Comparison of ENCODE assay signal across 16 mouse cellular contexts in genomic region chr17:56206276-56206884, GRCm38 (mm10). TPM values are rescaled to one million over a fixed set of nuclear protein-coding genes. Genes with fewer than 3 reads are reported as not detected.
DNase-seq lines count a peak whose midpoint lies in the region; ATAC-seq and TF ChIP-seq lines count a peak whose summit lies in the region.
"Had no signal": no experiment of that assay in that cellular context is flagged by ENCODE, and none has a peak within 500 bp of the region (broad histone marks: within the 10 kb centered on the region; RNA-seq: fewer than 3 reads in every experiment).

No protein-coding gene starts in this region.

- peaks cover 7% of the 10 kb centered on the region; the same call in 1 of the 2 replicates for H3K4me1 ChIP-seq in kidney, embryonic 15.5 days
- H3K4me1 ChIP-seq in liver, embryonic 12.5 days = peaks cover 11% of the 10 kb centered on the region
- no peaks in the 10 kb centered on the region; the same call in 1 of the 2 replicates for H3K4me1 ChIP-seq in lung, embryonic 16.5 days (replicated peaks; ENCODE audit: control insufficient read depth, insufficient read depth, low read length)
- no peaks in the 10 kb centered on the region for H3K4me1 ChIP-seq in stomach, postnatal 0 days (replicated peaks; ENCODE audit: control insufficient read depth, insufficient read depth)
- no peaks in the 10 kb centered on the region for H3K4me1 ChIP-seq in hindbrain, embryonic 13.5 days (replicated peaks)
- H3K4me1 ChIP-seq: heart, embryonic 13.5 days; limb, embryonic 12.5 days had no signal

- H3K27me3 ChIP-seq in kidney, embryonic 15.5 days = no peaks in the 10 kb centered on the region
- H3K27me3 ChIP-seq in liver, embryonic 12.5 days (replicated peaks) = no peaks in the 10 kb centered on the region
- H3K27me3 ChIP-seq in lung, embryonic 16.5 days (ENCODE audit: control insufficient read depth, insufficient read depth, low read depth, low read length) = no peaks in the 10 kb centered on the region
- H3K27me3 ChIP-seq in stomach, postnatal 0 days (ENCODE audit: control insufficient read depth, insufficient read depth, low read length) = no peaks in the 10 kb centered on the region
- no peaks in the 10 kb centered on the region for H3K27me3 ChIP-seq in hindbrain, embryonic 13.5 days
- H3K27me3 ChIP-seq: heart, embryonic 13.5 days; limb, embryonic 12.5 days had no signal

- no peak overlapping the region for H3K4me3 ChIP-seq in kidney, embryonic 15.5 days (replicated peaks)
- no peak overlapping the region for H3K4me3 ChIP-seq in liver, embryonic 12.5 days
- no peak overlapping the region for H3K4me3 ChIP-seq in lung, embryonic 16.5 days (ENCODE audit: low read length)
- H3K4me3 ChIP-seq in stomach, postnatal 0 days (ENCODE audit: low read depth, low read length) = no peak overlapping the region
- H3K4me3 ChIP-seq in hindbrain, embryonic 13.5 days = no peak overlapping the region
- H3K4me3 ChIP-seq: heart, embryonic 13.5 days; limb, embryonic 12.5 days had no signal

- H3K9ac ChIP-seq in kidney, embryonic 15.5 days = no peak overlapping the region
- no peak overlapping the region for H3K9ac ChIP-seq in liver, embryonic 12.5 days
- no peak overlapping the region for H3K9ac ChIP-seq in lung, embryonic 16.5 days (ENCODE audit: low read length)
- H3K9ac ChIP-seq in stomach, postnatal 0 days (ENCODE audit: low read length) = no peak overlapping the region
- no peak overlapping the region for H3K9ac ChIP-seq in hindbrain, embryonic 13.5 days
- H3K9ac ChIP-seq: heart, embryonic 13.5 days; limb, embryonic 12.5 days had no signal

- no peak for TF ChIP-seq EP300 in stomach, postnatal 0 days (optimal IDR thresholded peaks at IDR 0.05)

- peak; percentile 68 for ATAC-seq in kidney, embryonic 15.5 days (replicated peaks; ENCODE audit: low FRiP score)
- peak; percentile 69 for ATAC-seq in liver, embryonic 12.5 days
- ATAC-seq in lung, embryonic 16.5 days (ENCODE audit: low read depth) = peak; percentile 88
- peak; percentile 93 for ATAC-seq in stomach, postnatal 0 days (ENCODE audit: low FRiP score, low TSS enrichment)
- ATAC-seq in granulocyte monocyte progenitor cell, adult 5-6 weeks (replicated peaks; ENCODE audit: poor library complexity, severe bottlenecking) = no peak
- no peak for ATAC-seq in hindbrain, embryonic 13.5 days (ENCODE audit: low FRiP score)
- ATAC-seq: activated CD4-positive, CD25-positive, alpha-beta regulatory T cell, adult 4 months; forebrain, embryonic 16.5 days had no signal

- H3K27ac ChIP-seq in kidney, embryonic 15.5 days = no peak overlapping the region
- H3K27ac ChIP-seq in liver, embryonic 12.5 days = 0 out of 2 replicates have a peak overlapping the region, but pooled peaks have one; percentile 17
- peak overlapping the region; percentile 53 for H3K27ac ChIP-seq in lung, embryonic 16.5 days (ENCODE audit: low read length)
- H3K27ac ChIP-seq in stomach, postnatal 0 days (replicated peaks) = peak overlapping the region; percentile 30; the same call in 1 of the 2 replicates
- H3K27ac ChIP-seq in hindbrain, embryonic 13.5 days = no peak overlapping the region
- H3K27ac ChIP-seq: heart, embryonic 13.5 days; limb, embryonic 12.5 days had no signal

- WGBS in kidney, embryonic 15.5 days = 85% methylated on average over 10 of the region's 10 CpGs
- WGBS in liver, embryonic 12.5 days (ENCODE audit: insufficient replicate concordance) = 81% methylated on average over 10 of the region's 10 CpGs
- WGBS in lung, embryonic 16.5 days = 59% methylated on average over 10 of the region's 10 CpGs
- 66% methylated on average over 10 of the region's 10 CpGs for WGBS in stomach, postnatal 0 days
- 91% methylated on average over 10 of the region's 10 CpGs for WGBS in hindbrain, embryonic 13.5 days

- no peaks in the 10 kb centered on the region for H3K9me3 ChIP-seq in kidney, embryonic 15.5 days (replicated peaks)
- H3K9me3 ChIP-seq in liver, embryonic 12.5 days (replicated peaks) = no peaks in the 10 kb centered on the region
- H3K9me3 ChIP-seq in lung, embryonic 16.5 days (ENCODE audit: control insufficient read depth, low read length) = no peaks in the 10 kb centered on the region
- no peaks in the 10 kb centered on the region for H3K9me3 ChIP-seq in stomach, postnatal 0 days (ENCODE audit: control insufficient read depth, low read length)
- H3K9me3 ChIP-seq in hindbrain, embryonic 13.5 days = no peaks in the 10 kb centered on the region
- H3K9me3 ChIP-seq: heart, embryonic 13.5 days; limb, embryonic 12.5 days had no signal

- peaks cover 100% of the 10 kb centered on the region for H3K36me3 ChIP-seq in kidney, embryonic 15.5 days
- H3K36me3 ChIP-seq in liver, embryonic 12.5 days = peaks cover 100% of the 10 kb centered on the region
- peaks cover 65% of the 10 kb centered on the region for H3K36me3 ChIP-seq in lung, embryonic 16.5 days (ENCODE audit: control insufficient read depth, insufficient read depth, low read length)
- H3K36me3 ChIP-seq in stomach, postnatal 0 days (ENCODE audit: control insufficient read depth, insufficient read depth, low read length) = peaks cover 44% of the 10 kb centered on the region
- H3K36me3 ChIP-seq in hindbrain, embryonic 13.5 days = peaks cover 100% of the 10 kb centered on the region

- no peak for TF ChIP-seq CTCF in stomach, postnatal 0 days (IDR thresholded peaks at IDR 0.05; ENCODE audit: low read depth)

- H3K4me2 ChIP-seq in kidney, embryonic 15.5 days = no peak overlapping the region
- no peak overlapping the region for H3K4me2 ChIP-seq in liver, embryonic 12.5 days
- H3K4me2 ChIP-seq in lung, embryonic 16.5 days (ENCODE audit: low read depth, low read length) = no peak overlapping the region
- no peak overlapping the region for H3K4me2 ChIP-seq in stomach, postnatal 0 days (replicated peaks; ENCODE audit: low read depth)
- no peak overlapping the region for H3K4me2 ChIP-seq in hindbrain, embryonic 13.5 days
- H3K4me2 ChIP-seq: heart, embryonic 13.5 days; limb, embryonic 12.5 days had no signal

- no peak for DNase-seq in kidney, postnatal 10 days
- DNase-seq in stomach, postnatal 0 days (ENCODE audit: low spot score) = peak; percentile 88
- no peak for DNase-seq in natural killer cell, adult 2 months (ENCODE audit: low spot score in 2 of 2)
- DNase-seq: cerebellum, adult 18-20 months; gastrocnemius, postnatal 25 days; kidney, adult 9 months; layer of hippocampus, adult 9-11 months had no signal

RNA-seq across cellular contexts. Expression of gene Dpp9, which starts 12.3 kb away (rescaled TPM):
- polyA plus RNA-seq in kidney, embryonic 15.5 days (2015; fragmentation: Nextera tagmentation; extraction: Ambion mirVana) = 38.9 and 43.8 TPM in 2 replicates
- polyA plus RNA-seq in liver, embryonic 12.5 days (2016; fragmentation: Nextera tagmentation; extraction: Ambion mirVana) = 27.1 and 28.5 TPM in 2 replicates
- polyA plus RNA-seq in lung, embryonic 16.5 days (2015; fragmentation: Nextera tagmentation; extraction: Ambion mirVana) = 38.7 and 41.4 TPM in 2 replicates
- polyA plus RNA-seq in stomach, postnatal 0 days (2015; fragmentation: Nextera tagmentation; extraction: Ambion mirVana) = 13.8 and 14.0 TPM in 2 replicates
- 39.7 and 46.0 TPM in 2 replicates for total RNA-seq in granulocyte monocyte progenitor cell, adult 5-6 weeks (2014; fragmentation: Nextera tagmentation)
- 14.0 and 19.6 TPM in 2 replicates for total RNA-seq in granulocyte monocyte progenitor cell, adult 5-6 weeks (2017)
- 24.5 and 26.5 TPM in 2 replicates for polyA plus RNA-seq in hindbrain, embryonic 13.5 days (2015; fragmentation: Nextera tagmentation; extraction: Ambion mirVana)

RNA-seq across cellular contexts. Expression of gene Mydgf, which starts 22.7 kb away (rescaled TPM):
- polyA plus RNA-seq in kidney, embryonic 15.5 days (2015; fragmentation: Nextera tagmentation; extraction: Ambion mirVana) = 90.7 and 96.4 TPM in 2 replicates
- polyA plus RNA-seq in liver, embryonic 12.5 days (2016; fragmentation: Nextera tagmentation; extraction: Ambion mirVana) = 66.2 and 71.0 TPM in 2 replicates
- 93.0 and 110 TPM in 2 replicates for polyA plus RNA-seq in lung, embryonic 16.5 days (2015; fragmentation: Nextera tagmentation; extraction: Ambion mirVana)
- polyA plus RNA-seq in stomach, postnatal 0 days (2015; fragmentation: Nextera tagmentation; extraction: Ambion mirVana) = 77.0 and 83.0 TPM in 2 replicates
- total RNA-seq in granulocyte monocyte progenitor cell, adult 5-6 weeks (2014; fragmentation: Nextera tagmentation) = 62.2 and 62.6 TPM in 2 replicates
- 51.1 and 54.4 TPM in 2 replicates for total RNA-seq in granulocyte monocyte progenitor cell, adult 5-6 weeks (2017)
- 69.2 and 72.6 TPM in 2 replicates for polyA plus RNA-seq in hindbrain, embryonic 13.5 days (2015; fragmentation: Nextera tagmentation; extraction: Ambion mirVana)

RNA-seq across cellular contexts. Expression of gene Tnfaip8l1, which starts 44.1 kb away (rescaled TPM):
- polyA plus RNA-seq in kidney, embryonic 15.5 days (2015; fragmentation: Nextera tagmentation; extraction: Ambion mirVana) = 11.6 and 11.9 TPM in 2 replicates
- polyA plus RNA-seq in liver, embryonic 12.5 days (2016; fragmentation: Nextera tagmentation; extraction: Ambion mirVana) = 3.7 TPM in 2 replicates
- polyA plus RNA-seq in lung, embryonic 16.5 days (2015; fragmentation: Nextera tagmentation; extraction: Ambion mirVana) = 15.5 and 17.3 TPM in 2 replicates
- 4.4 and 5.2 TPM in 2 replicates for polyA plus RNA-seq in stomach, postnatal 0 days (2015; fragmentation: Nextera tagmentation; extraction: Ambion mirVana)
- 1.0 and 1.1 TPM in 2 replicates for total RNA-seq in granulocyte monocyte progenitor cell, adult 5-6 weeks (2014; fragmentation: Nextera tagmentation)
- total RNA-seq in granulocyte monocyte progenitor cell, adult 5-6 weeks (2017) = 2.0 and 2.7 TPM in 2 replicates
- polyA plus RNA-seq in hindbrain, embryonic 13.5 days (2015; fragmentation: Nextera tagmentation; extraction: Ambion mirVana) = 7.9 and 9.2 TPM in 2 replicates

RNA-seq across cellular contexts. Expression of gene Fem1a, which starts 50.2 kb away (rescaled TPM):
- 13.1 TPM in 2 replicates for polyA plus RNA-seq in kidney, embryonic 15.5 days (2015; fragmentation: Nextera tagmentation; extraction: Ambion mirVana)
- 10.2 and 10.7 TPM in 2 replicates for polyA plus RNA-seq in liver, embryonic 12.5 days (2016; fragmentation: Nextera tagmentation; extraction: Ambion mirVana)
- polyA plus RNA-seq in lung, embryonic 16.5 days (2015; fragmentation: Nextera tagmentation; extraction: Ambion mirVana) = 11.0 and 12.1 TPM in 2 replicates
- polyA plus RNA-seq in stomach, postnatal 0 days (2015; fragmentation: Nextera tagmentation; extraction: Ambion mirVana) = 9.6 and 10.0 TPM in 2 replicates
- 16.8 and 17.3 TPM in 2 replicates for total RNA-seq in granulocyte monocyte progenitor cell, adult 5-6 weeks (2014; fragmentation: Nextera tagmentation)
- total RNA-seq in granulocyte monocyte progenitor cell, adult 5-6 weeks (2017) = 25.6 and 26.5 TPM in 2 replicates
- 18.9 and 20.1 TPM in 2 replicates for polyA plus RNA-seq in hindbrain, embryonic 13.5 days (2015; fragmentation: Nextera tagmentation; extraction: Ambion mirVana)

Comparison
In these comparisons a context has a peak if more than half of its experiments do, and no peak if none do; other contexts are left out.
1. ATAC-seq: peak in kidney, embryonic 15.5 days (single experiment), liver, embryonic 12.5 days (single experiment), lung, embryonic 16.5 days (single experiment) and stomach, postnatal 0 days (single experiment); none in granulocyte monocyte progenitor cell, adult 5-6 weeks (single experiment) and hindbrain, embryonic 13.5 days (single experiment).
2. H3K27ac ChIP-seq: peak in liver, embryonic 12.5 days (single experiment), lung, embryonic 16.5 days (single experiment) and stomach, postnatal 0 days (single experiment); none in kidney, embryonic 15.5 days (single experiment) and hindbrain, embryonic 13.5 days (single experiment).